Mouse (Mus musculus) left cerebral cortex, postnatal 25 days (tissue): Measurements from ENCODE around the gene Gng2. TPM values are rescaled to one million over a fixed set of nuclear protein-coding genes. Genes with fewer than 3 reads are reported as not detected.
"Not testable (repeated sequence)": the region's sequence is repeated elsewhere in the genome, so short reads cannot be mapped to it uniquely, and the experiment has no call there.

Source experiments
- DNase-seq, 2 experiments: peaks; one replicate each; pipeline ENCODE4 v3.0.0; 2022; ENCODE audit warnings: low spot score in 2 of 2, mixed read lengths in 1 of 2
- intact Hi-C: fragments of 180-260 bp; cut with DNase I; formaldehyde crosslinking; loops from one replicate; pipeline ENCODE4 v1.15.1; 2025
- total RNA-seq, 2 experiments: library from RNA; stranded (reverse); gene quantifications; 2 replicates each; pipeline ENCODE4 v1.2.3; 2021

Gng2 gene
- total RNA-seq, 2 experiments from 2014 or later = 224 to 237 TPM

GRCm38 (mm10) chr14:19904031-19904430 is 73.4 kb downstream of the Gng2 start:
- intact Hi-C loops = no loop called here

GRCm38 (mm10) chr14:19900492-19900891 is 76.9 kb downstream of the Gng2 start:
- intact Hi-C loops = loop anchor here (1.0 kb wide), 1 partner anchor 18 kb away; no protein-coding TSS in a partner anchor
- DNase-seq = no peak

More at GRCm38 (mm10) chr14:19904031-19904430, 73.4 kb downstream of the Gng2 start:
- no peak for DNase-seq

GRCm38 (mm10) chr14:19887569-19887968 is 89.9 kb downstream of the Gng2 start:
- intact Hi-C loops = no loop called here

GRCm38 (mm10) chr14:19884431-19884830 is 93.0 kb downstream of the Gng2 start:
- intact Hi-C loops, DNase-seq: not testable (repeated sequence)

More at GRCm38 (mm10) chr14:19887569-19887968, 89.9 kb downstream of the Gng2 start:
- peak; percentile 37 to 76 for DNase-seq

- intact Hi-C loops = loop anchor here (5.0 kb wide), 1 partner anchor 103 kb away; the partner anchor contains the start of gene Gng2
Measured at GRCm38 (mm10) chr14:19874201-19874807, 103.1 kb downstream of the Gng2 start.

GRCm38 (mm10) chr14:19867286-19867935 is 110.0 kb downstream of the Gng2 start:
- no peak for DNase-seq
- intact Hi-C loops = no loop called here

More at GRCm38 (mm10) chr14:19874201-19874807, 103.1 kb downstream of the Gng2 start:
- peak in 1 of 2 experiments; percentile 60 for DNase-seq

- intact Hi-C loops, DNase-seq: not testable (repeated sequence)
Measured at GRCm38 (mm10) chr14:19865121-19865520, 112.3 kb downstream of the Gng2 start.

GRCm38 (mm10) chr14:19861311-19862080 is 115.9 kb downstream of the Gng2 start:
- intact Hi-C loops = no loop called here
- DNase-seq = no peak

GRCm38 (mm10) chr14:19860281-19860680 is 117.1 kb downstream of the Gng2 start:
- intact Hi-C loops = no loop called here
- no peak for DNase-seq

GRCm38 (mm10) chr14:19858808-19859776 is 118.3 kb downstream of the Gng2 start:
- intact Hi-C loops = loop anchor here (5.0 kb wide), 2 partner anchors 118 to 208 kb away; partner anchors contain the start of gene Gng2
- peak; percentile 63 to 68 for DNase-seq

GRCm38 (mm10) chr14:19858279-19858678 is 119.1 kb downstream of the Gng2 start:
- intact Hi-C loops = loop anchor here (5.0 kb wide), 2 partner anchors 119 to 209 kb away; partner anchors contain the start of gene Gng2
- no peak for DNase-seq

- no peak for DNase-seq
- intact Hi-C loops = no loop called here
Measured at GRCm38 (mm10) chr14:19853471-19853870, 124.0 kb downstream of the Gng2 start.

GRCm38 (mm10) chr14:19839600-19840332 is 137.7 kb downstream of the Gng2 start:
- DNase-seq = peak; percentile 77 to 78
- intact Hi-C loops = loop anchor here (1.0 to 10.0 kb wide), 3 partner anchors 138 to 425 kb away; partner anchors contain the start of genes Gng2 and Kcnk16

GRCm38 (mm10) chr14:19836289-19836688 is 141.1 kb downstream of the Gng2 start:
- intact Hi-C loops = loop anchor here (10.0 kb wide), 1 partner anchor 429 kb away; the partner anchor contains the start of gene Kcnk16
- DNase-seq = no peak

GRCm38 (mm10) chr14:19825481-19825880 is 151.9 kb downstream of the Gng2 start:
- DNase-seq = no peak
- intact Hi-C loops = no loop called here

GRCm38 (mm10) chr14:19823321-19824142 is 153.9 kb downstream of the Gng2 start, which contains the start of gene Rtraf:
Rtraf (minus strand) TSS chr14:19823824.
- DNase-seq = peak; percentile 92 to 93
- intact Hi-C loops = loop anchor here (5.0 kb wide), 1 partner anchor 244 kb away; no protein-coding TSS in a partner anchor
